Mouse (Mus musculus) thymus, postnatal 14 days (tissue): Measurements from ENCODE around the gene Pdlim5.

Experiments
- DNase-seq: peaks from one replicate; pipeline ENCODE4 v3.0.0; 2021

Pdlim5 gene

GRCm38 (mm10) chr3:142334496-142334895, 61.0 kb downstream of the Pdlim5 start:
- DNase-seq = no peak

GRCm38 (mm10) chr3:142333458-142333857, 62.0 kb downstream of the Pdlim5 start:
- no peak for DNase-seq

DNA sequence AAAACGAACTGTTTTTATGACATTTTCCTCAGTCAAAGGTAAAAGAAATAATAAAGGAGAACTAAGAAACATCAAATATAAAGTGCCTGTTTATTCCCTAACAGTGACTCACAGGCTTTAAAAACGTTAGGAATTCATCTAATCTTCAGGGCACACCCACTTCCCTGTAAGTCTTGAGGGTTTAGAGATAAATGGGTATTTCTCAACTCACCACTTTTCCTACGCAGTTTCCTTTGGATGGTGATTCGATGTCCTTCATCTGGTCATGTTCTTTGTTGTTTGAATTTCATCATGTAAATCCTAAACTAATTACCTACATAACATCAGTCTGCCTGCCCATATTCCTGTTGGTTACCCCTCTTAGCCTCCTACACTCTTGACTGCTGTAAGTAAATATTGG, 62.8 kb downstream of the Pdlim5 start:
- no peak for DNase-seq

DNA sequence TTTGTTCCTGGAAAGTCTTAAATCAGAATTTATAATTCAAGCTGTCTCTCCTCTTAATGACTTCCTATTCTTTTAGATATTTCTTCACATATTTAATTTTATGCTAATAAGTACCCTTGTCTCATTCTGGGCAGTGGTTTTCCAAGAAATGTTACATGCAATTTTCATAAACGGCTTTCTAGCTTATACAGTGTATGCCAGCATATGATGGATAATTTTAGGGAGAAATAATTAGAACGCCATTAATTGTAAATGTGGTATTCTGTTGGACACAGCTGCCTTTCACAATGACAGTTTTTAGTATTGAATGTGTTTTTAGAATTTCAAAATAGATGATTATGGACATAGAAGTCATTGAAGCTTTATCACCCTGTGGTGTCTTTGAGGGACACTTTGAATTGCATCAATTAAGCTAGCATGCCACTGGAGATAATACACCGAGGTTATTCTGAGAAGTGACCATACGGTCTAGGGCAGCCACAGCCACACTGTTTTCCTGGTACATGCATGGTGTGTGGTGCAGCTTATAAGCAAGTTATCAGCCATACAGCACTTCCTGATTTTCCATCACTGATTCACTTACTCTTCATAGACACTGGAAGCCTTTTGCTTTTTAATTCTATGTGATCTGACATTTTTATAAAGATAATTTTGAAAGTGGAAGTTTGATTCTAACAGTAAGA, 63.5 kb downstream of the Pdlim5 start:
- DNase-seq = no peak

DNA sequence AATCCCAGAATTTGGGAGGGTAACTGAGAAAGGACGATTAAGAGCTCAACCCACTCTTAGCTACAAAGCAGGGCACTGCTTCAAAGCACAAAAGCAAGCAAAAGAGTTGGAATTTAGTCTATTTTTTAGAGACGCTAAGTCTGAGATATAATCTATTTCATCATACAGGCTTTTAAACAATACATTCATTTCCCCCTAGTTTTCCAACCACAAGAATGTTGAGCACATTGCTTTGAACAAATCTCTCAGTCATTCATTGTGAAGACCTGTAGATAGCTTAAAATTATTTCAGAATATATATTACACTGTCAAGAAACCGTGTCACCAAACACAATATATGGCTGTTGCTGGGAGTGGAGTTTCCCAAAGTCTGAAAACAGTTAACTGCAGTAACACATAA, 65.1 kb downstream of the Pdlim5 start:
- no peak for DNase-seq

GRCm38 (mm10) chr3:142323592-142323991, 71.9 kb downstream of the Pdlim5 start:
- no peak for DNase-seq

DNA sequence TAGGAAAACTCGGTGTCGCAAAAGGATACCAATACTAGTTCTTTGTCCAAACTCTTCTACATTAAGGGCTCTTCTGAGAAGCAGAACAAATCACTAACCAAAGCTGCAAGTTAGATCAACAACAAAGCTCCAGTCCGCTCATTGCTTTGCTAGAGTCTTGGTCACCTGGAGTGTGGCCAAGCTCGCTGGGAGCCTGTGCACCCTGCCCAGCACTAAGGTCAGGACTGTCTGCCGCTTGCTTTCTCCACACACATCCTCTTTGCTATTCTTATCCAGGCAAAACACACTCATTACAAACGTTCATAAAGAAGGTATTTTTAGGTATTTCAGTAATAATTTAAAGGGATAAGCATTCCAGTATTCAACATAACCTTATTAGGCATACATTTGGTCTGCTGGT, 73.6 kb downstream of the Pdlim5 start:
- DNase-seq = no peak

GRCm38 (mm10) chr3:142318147-142318546, 77.3 kb downstream of the Pdlim5 start:
- DNase-seq = no peak

- no peak for DNase-seq
Measured at GRCm38 (mm10) chr3:142316138-142316740, 79.3 kb downstream of the Pdlim5 start.

GRCm38 (mm10) chr3:142311075-142311474, 84.4 kb downstream of the Pdlim5 start:
- DNase-seq = no peak

DNA sequence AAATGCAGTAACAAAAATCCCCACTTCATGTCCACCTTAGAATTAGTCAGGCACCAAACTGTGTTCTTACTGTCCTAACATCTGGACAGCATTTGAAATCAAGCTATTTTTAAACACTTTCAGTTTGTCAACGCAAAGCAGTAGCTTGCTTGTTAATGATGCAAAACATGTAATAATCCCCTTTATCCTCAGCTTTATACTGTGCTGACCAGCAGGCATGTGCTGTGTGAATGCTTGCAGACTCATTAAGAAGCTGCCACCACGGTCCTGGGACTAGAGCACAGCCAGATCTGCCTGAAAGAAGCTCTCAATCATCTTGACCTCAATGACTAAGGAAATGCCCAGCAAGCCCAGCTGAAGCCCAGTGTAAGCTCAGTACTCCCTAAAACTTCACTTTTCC, 85.0 kb downstream of the Pdlim5 start:
- no peak for DNase-seq

- DNase-seq = no peak
Measured at GRCm38 (mm10) chr3:142295287-142295676, 100.2 kb downstream of the Pdlim5 start.

GRCm38 (mm10) chr3:142294616-142295286, 100.7 kb downstream of the Pdlim5 start:
- DNase-seq = peak; percentile 54

GRCm38 (mm10) chr3:142293561-142293960, 101.9 kb downstream of the Pdlim5 start:
- no peak for DNase-seq

DNA sequence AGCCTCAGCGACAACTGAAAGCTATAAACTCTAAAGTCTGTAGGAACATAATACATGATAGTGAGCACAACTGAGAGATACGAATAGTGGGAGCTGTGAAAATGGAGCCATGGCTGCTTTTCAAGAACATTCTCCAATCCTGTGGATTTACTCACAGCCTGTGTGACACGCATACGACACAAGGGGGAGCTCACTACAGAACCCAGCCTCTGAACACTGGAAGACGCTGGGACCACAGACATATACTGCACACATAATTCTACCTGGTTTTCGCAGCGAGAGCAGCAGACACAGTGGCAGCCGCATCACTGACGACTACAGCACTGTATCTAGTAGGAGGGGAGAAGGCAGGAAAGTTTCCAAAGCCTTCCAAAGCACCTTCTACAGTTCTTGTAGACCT, 112.8 kb downstream of the Pdlim5 start:
- DNase-seq = peak; percentile 65

- no peak for DNase-seq
Measured at GRCm38 (mm10) chr3:142281656-142282055, 113.8 kb downstream of the Pdlim5 start.

DNA sequence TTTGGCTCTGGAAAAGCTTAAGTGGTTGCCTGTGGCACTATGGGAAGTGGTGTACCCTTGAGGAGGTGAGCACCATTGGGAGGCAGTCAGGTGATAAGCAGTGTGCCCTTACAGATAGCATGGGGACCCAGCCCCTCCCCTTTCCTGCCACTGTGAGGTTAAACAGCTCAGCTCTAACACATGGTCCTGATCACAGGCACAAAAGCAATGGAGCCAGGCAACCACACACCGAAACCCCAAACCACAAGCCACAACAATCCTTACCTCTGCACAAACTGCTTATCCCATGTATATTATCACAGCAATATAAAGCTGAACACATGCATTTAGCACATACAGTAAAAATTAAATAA, 114.4 kb downstream of the Pdlim5 start:
- DNase-seq = peak; percentile 58

DNA sequence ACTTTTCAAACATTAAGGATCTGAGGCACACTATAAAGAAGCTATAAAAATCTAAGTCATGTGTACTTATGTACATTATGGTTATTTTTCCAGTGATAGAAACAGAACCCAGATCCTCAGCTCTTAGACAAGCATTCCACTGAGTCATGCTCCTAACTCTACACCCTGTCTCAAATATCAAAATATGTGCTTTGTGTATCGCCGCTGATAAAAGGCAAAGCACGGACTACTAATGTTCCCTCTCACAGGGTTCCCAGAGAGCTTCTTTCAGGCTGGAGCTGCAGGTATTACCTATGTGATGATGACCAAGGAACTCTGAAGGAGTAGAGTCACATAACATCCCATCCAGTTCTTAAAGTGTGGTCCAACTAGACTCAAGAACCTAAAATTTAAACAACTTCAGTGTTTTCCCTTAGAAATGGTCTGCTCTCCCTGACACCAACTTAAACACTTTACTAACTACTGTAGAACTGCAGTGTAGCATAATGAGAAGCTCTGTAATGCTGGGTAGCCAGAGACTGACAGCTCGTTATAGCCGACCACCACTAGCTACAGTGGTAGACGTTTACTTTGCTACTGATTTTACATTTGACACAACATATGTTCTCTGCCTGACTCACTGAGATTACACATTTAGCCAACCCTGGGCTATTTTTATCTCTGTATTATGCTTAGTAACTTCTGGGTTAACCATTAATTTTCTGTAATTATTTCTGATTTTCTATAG, 115.0 kb downstream of the Pdlim5 start:
- DNase-seq = no peak

DNA sequence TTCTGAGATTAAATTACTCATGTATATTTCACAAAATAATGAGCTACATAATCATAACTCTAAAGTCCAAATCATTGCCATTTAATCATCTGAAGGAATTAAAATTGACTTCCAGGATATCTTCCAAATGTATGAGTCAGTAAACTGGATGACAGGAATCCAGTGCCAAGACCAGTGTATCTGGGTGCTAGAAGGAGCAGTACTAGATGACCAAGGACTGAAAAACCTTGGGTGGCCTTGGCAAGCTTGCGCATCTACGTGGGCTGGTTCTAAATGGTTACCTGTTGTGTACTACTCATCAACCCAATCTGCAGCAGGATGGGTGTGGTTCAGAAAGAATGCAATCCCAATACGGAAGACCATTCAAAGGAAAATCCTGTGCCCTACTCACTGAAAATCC, 116.5 kb downstream of the Pdlim5 start:
- no peak for DNase-seq

DNA sequence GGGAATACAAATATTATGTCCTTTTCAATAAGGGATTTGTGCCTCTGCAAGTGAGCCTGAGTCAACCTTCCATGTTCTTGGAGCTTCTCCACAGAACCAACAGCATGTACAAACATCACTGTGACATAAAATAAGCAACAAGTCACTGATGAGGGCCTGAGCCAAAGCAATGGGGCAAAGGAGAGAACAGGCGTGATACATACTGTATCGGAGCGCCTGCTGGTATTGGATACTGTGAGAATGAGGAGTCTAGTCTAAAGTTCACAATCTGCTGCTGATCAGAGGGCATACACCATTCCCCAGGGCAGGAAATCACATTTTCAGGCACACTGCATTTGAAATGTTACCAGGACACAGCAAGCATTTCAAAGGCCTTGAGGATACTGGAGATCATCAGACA, 119.0 kb downstream of the Pdlim5 start:
- DNase-seq = no peak

DNA sequence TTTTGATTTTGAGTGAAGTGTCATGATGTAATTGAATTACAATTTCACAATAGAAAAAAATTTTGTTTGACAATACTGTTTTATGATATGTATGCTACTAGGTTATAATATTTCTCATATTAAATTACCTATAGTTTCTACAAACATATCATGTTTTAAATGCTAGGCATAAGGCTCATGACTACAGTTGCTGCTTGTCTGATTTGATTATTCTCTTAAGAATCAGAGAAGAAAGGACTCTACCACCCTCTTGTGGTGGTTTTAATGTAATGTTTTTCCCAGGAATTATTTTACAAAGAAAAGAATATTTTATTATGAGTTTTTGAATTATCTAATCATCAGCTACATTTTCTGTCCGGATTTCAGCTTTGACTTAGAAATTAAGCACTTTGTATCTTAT, 120.5 kb downstream of the Pdlim5 start:
- no peak for DNase-seq

GRCm38 (mm10) chr3:142274451-142274850, 121.0 kb downstream of the Pdlim5 start:
- DNase-seq = no peak

DNA sequence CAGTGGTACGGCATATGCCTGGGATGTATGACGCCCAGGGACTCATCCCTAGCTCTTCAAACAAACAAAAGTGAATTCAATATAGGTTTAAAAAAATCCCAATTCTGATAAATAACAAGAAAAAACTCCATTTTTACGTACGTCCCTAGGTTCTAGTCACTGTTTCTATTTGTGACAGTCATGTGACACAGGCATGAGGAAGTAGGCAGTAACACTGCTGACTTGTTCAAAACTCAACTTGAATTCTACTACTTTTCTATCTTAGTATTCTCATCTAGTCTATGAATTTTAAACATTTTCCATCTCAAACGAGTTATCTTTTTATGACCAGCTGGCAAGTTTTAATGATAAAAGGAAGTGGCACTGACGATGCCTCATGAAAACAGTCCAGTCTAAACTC, 122.2 kb downstream of the Pdlim5 start:
- DNase-seq = no peak

DNA sequence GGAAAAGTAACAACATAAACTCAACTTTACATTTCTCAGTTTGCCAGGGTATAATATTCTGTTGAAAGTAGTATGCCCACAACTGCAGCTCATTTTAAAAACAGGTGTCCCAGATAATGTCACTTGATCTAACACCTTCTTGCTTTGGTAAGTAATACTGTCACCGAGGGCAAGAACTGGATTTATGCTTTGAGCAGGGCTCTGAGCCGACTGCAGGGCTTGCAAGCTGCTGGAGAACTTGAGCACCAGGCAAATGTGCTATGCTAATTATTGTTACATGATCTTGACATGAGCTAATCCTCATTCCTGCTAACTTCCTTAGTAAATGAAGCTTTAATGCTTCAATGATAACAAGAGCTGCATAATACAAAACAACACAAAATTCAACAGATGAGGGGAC, 139.1 kb downstream of the Pdlim5 start:
- no peak for DNase-seq
